Mouse (Mus musculus) spleen, adult 12 weeks (tissue): ENCODE data around the gene Fitm2.

ENCODE experiments used
- DNase-seq: peaks from one replicate; pipeline ENCODE4 v3.0.0; 2022; ENCODE audit warnings: low spot score

Fitm2 gene

DNA sequence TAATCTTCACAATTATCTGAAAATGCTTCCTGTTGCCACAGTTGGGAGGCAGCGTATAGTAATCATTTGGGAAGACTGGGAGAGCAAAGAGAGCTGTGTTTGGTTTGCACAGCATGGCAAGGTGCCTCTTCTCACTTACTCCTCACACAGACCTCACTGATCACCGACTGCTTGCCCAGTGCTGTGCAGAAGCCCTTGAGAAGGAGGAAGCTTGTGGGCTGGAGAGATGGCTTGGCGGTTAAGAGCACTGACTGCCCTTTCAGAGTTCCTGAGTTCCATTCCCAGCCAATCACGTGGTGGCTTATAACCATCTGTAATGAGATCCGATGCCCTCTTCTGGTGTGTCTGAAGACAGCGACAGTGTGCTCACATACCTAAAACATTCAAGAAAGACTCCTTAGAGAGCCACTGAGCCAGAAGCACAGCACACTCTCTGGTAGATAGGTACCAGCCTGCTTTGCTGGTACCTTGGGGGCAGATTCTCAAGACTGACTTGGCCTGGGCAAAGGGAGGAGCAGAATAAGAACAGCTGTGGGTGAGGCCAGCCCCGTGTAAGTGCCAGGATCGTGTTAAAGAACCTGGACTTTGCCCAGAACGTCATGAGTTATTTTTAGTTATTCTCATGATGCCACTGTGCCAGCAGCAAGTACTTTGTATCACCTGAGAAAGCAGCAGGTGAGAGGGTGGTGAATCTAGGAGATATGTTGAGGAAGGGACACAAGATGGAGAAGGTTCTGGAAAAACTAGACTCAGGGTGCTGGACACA, 49.4 kb downstream of the Fitm2 start:
- no peak for DNase-seq

DNA sequence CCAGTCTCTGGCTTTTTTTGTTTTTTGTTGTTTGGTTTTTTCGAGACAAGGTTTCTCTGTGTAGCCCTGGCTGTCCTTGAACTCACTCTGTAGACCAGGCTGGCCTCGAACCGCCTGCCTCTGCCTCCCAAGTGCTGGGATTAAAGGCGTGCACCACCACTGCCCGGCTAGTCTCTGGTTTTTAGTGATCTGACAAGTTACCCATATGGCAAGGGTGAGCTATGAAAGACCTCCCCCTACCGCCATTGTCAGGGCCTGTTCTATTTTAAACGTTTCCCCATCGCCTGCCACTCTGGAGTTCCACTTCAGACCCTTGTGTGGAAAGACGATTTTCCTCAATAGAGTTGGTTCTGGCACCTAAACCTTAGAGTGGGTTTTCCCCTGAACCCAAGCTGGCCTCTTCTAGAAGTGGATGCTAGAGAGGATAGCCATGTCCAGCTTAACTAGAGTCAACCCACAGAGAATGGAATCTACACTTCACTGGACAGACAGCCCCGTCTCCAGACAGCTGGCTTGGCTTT, 52.0 kb downstream of the Fitm2 start:
- DNase-seq = no peak

- peak; percentile 99 for DNase-seq
Observed at GRCm38 (mm10) chr2:163419346-163420045, 52.9 kb downstream of the Fitm2 start.

- DNase-seq = no peak
Observed at GRCm38 (mm10) chr2:163418841-163419345, 53.5 kb downstream of the Fitm2 start.

- DNase-seq = no peak
Observed at GRCm38 (mm10) chr2:163417830-163418229, 54.6 kb downstream of the Fitm2 start.

DNA sequence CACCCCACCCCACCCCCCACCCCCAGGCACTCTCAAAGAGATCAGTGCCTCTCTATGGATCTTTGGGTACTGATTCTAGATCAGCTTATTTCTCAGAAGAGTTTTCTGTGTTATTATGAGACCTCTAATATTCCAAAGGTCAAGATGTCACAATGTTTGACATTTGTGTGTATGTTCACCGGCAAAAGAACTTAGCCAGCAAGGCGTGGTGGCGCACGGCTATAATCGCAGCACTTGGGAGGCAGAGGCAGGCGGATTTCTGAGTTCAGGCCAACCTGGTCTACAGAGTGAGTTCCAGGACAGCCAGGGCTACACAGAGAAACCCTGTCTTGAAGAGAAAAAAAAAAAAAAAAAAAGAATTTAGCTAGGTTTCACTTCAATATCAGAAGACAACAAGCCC, 55.4 kb downstream of the Fitm2 start:
- no peak for DNase-seq
